Mouse (Mus musculus) liver, embryonic 16.5 days (tissue): ENCODE measurements around the gene Parp8. TPM values are rescaled to one million over a fixed set of nuclear protein-coding genes. Genes with fewer than 3 reads are reported as not detected.

Experiments
- ATAC-seq: fragments of 200-750 bp; cut with Nextera tagmentation; 2 replicates; pipeline ENCODE4 v1.8.0; 2017; ENCODE audit warnings: low read depth, mild to moderate bottlenecking, moderate number of reproducible peaks, moderate library complexity
- H3K27ac ChIP-seq: fragments of 300-500 bp; sonication (generic); 2 replicates; pipeline ENCODE4 v1.5.1; 2014; ENCODE audit warnings: mild to moderate bottlenecking, low read length
- H3K27me3 ChIP-seq: fragments of 300-500 bp; sonication (generic); 2 replicates; pipeline ENCODE4 v1.6.1; 2014; ENCODE audit warnings: low read depth, low read length, mixed read lengths; ENCODE audit not compliant: control insufficient read depth, insufficient read depth
- H3K36me3 ChIP-seq: fragments of 300-500 bp; sonication (generic); 2 replicates; pipeline ENCODE4 v1.6.1; 2014; ENCODE audit warnings: mild to moderate bottlenecking; ENCODE audit not compliant: control insufficient read depth, insufficient read depth
- H3K4me1 ChIP-seq: fragments of 300-500 bp; sonication (generic); 2 replicates; pipeline ENCODE4 v1.6.1; 2014; ENCODE audit warnings: low read depth, low read length, mixed read lengths; ENCODE audit not compliant: control insufficient read depth
- H3K4me2 ChIP-seq: fragments of 300-500 bp; sonication (generic); 2 replicates; pipeline ENCODE4 v1.6.1; 2014; ENCODE audit warnings: low read depth, low read length, mixed read lengths
- H3K4me3 ChIP-seq: fragments of 300-500 bp; sonication (generic); 2 replicates; pipeline ENCODE4 v1.5.1; 2014; ENCODE audit warnings: low read depth, mild to moderate bottlenecking, low read length
- H3K9ac ChIP-seq: fragments of 300-500 bp; sonication (generic); 2 replicates; pipeline ENCODE4 v1.6.1; 2014; ENCODE audit warnings: low read depth, low read length
- H3K9me3 ChIP-seq: fragments of 300-500 bp; sonication (generic); replicated peaks from 2 replicates; pipeline ENCODE4 v1.6.1; 2016; ENCODE audit warnings: low read length; ENCODE audit not compliant: control insufficient read depth
- WGBS: fragments of 180-500 bp; shearing (Covaris S2); extraction: QIAGEN DNeasy Blood & Tissue Kit; methylation state at CpG from one replicate; pipeline ENCODE4 v1.1.7; 2014; ENCODE audit not compliant: insufficient replicate concordance; 5-methylcytosine and 5-hydroxymethylcytosine counted together
- polyA plus RNA-seq: library from polyadenylated mRNA; unstranded; fragments of >200 nt; fragmentation: Nextera tagmentation; extraction: Ambion mirVana; gene quantifications from 2 replicates; pipeline ENCODE4 v1.2.1, GENCODE M21; 2015

Gene Parp8
- polyA plus RNA-seq, 1 experiment from 2014 or later = 2.6 TPM

DNA sequence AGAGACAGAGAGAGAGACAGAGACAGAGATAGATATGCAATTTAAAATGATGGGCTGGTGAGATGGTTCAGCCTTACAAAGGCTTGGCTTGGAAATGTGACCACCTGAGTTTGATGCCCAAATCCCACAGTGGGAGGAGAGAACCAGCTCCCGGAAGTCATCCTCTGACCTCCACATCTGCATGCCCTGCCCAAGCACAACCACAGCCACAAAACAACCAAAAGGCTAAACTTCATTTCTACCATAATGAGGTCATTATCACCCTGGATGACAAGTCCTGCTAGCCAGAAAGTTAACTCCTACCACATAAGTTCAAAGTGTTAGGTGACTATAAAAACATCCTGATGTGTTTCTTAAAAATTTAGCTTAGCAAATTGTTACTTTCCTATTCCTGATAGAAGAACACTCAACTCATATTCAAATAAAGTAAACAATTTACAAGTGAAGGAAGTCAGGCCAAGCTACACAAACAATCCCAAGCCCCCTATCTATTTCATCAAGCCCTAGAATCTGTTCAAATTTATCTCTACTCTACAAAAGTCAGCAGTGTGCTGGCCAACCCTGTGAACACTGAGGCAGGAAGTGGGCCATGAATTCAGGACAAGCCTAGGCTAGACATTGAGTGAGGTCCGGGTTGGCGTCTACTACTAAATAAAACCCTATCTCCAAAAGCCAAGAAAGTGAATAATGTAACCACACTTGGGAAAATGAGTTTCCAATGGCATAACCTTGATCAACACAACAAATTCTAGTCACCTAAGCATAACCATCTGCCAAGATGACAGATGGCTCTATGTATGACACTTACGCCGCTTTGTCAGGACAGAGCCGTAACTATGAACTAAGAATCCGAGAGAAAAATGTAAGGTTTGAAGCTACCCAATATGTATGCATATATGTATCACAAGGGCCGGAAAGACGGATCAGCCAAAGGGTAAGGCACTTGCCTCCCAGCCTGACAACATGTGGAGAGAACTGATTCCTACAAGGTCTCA is 17.0 kb downstream of the Parp8 start:
- no peak overlapping the region for H3K4me3 ChIP-seq
- no peak for ATAC-seq
- H3K4me2 ChIP-seq = no peak overlapping the region
- H3K36me3 ChIP-seq = no peaks in the 10 kb centered on the region
- no peaks in the 10 kb centered on the region for H3K4me1 ChIP-seq
- no peak overlapping the region for H3K9ac ChIP-seq
- WGBS = 72% methylated on average over 9 of the region's 9 CpGs
- no peak overlapping the region for H3K27ac ChIP-seq
- H3K9me3 ChIP-seq = no peaks in the 10 kb centered on the region
- no peaks in the 10 kb centered on the region for H3K27me3 ChIP-seq

DNA sequence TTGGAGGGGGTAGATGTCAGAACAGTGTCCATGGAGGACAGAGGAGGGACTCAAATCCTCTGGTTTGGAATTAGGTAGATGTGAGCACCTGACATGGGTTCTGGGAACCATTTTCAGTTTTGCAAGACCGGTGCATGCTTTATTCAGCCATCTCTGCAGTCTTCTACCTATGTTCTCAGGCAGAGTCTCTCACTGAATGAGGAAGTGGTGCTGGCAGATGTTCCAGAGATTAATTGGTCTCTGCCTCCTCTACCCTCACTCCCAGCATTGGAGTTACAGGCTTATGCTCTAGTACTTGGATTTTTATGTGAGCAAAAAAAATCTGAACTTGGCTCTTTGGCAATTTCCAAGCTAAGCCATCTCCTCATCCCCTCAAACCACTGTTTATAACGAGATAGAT is 17.8 kb downstream of the Parp8 start:
- Histone ChIP-seq H3K4me1 (no peaks in the 10 kb centered on the region), H3K27me3 (no peaks in the 10 kb centered on the region), H3K4me2 (no peak overlapping the region), H3K36me3 (no peaks in the 10 kb centered on the region), H3K9me3 (no peaks in the 10 kb centered on the region), H3K27ac (no peak overlapping the region), H3K9ac (no peak overlapping the region), H3K4me3 (no peak overlapping the region)
- ATAC-seq = no peak
- 50% methylated on average over 2 of the region's 2 CpGs for WGBS

DNA sequence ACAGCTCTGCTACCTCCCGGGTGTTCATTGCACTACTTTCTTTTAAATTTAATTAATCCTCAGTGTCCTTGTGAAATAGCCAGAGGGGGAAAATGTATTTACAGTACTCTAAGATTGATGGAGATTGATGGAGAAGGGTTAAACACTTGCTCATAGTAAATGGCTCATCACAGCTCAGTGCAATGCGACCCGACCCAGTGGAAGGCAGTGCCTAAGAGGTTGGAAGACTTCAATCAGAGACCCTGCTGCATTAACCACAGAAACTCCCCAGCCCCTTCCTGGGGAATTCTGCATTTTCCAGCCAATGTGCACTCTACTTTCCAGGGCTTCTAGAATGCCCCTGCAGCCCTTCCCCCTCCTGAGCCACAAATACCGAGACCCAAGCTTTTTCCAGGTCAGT is 18.7 kb downstream of the Parp8 start:
- H3K4me3 ChIP-seq = no peak overlapping the region
- no peak overlapping the region for H3K4me2 ChIP-seq
- H3K9ac ChIP-seq = no peak overlapping the region
- H3K27me3 ChIP-seq = no peaks in the 10 kb centered on the region
- no peaks in the 10 kb centered on the region for H3K9me3 ChIP-seq
- H3K4me1 ChIP-seq = no peaks in the 10 kb centered on the region
- H3K36me3 ChIP-seq = no peaks in the 10 kb centered on the region
- 54% methylated on average over 4 of the region's 4 CpGs for WGBS
- no peak for ATAC-seq
- H3K27ac ChIP-seq = no peak overlapping the region

- Histone ChIP-seq H3K36me3 (no peaks in the 10 kb centered on the region), H3K4me3 (no peak overlapping the region), H3K4me1 (no peaks in the 10 kb centered on the region), H3K4me2 (no peak overlapping the region), H3K9me3 (no peaks in the 10 kb centered on the region), H3K27me3 (no peaks in the 10 kb centered on the region), H3K9ac (no peak overlapping the region), H3K27ac (no peak overlapping the region)
- 42% methylated on average over 3 of the region's 3 CpGs for WGBS
- ATAC-seq = no peak
Measured at GRCm38 (mm10) chr13:117000493-117000892, 24.8 kb downstream of the Parp8 start.

DNA sequence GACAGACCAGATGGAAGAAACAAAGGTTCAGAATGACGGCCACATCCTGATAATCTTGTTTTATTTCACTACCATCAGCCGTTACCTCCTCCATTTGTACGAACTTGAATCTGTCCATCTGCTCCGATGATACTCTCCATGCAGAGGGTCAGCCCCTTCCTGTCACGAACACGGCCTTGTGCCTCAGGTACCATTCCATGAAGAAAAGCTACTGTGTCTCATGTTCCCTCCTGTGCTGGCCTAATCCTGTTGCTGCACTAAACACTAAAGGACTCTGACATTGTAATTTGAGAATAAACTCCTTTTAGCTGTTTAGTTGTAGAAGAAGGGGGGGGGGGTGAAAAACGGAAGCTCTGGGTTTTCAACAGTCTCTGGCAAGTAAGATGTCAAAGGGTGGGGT is 33.8 kb downstream of the Parp8 start:
- H3K36me3 ChIP-seq = no peaks in the 10 kb centered on the region
- no peak overlapping the region for H3K27ac ChIP-seq
- no peak overlapping the region for H3K4me3 ChIP-seq
- no peaks in the 10 kb centered on the region for H3K27me3 ChIP-seq
- H3K9ac ChIP-seq = no peak overlapping the region
- WGBS = 65% methylated on average over 7 of the region's 7 CpGs
- H3K4me1 ChIP-seq = no peaks in the 10 kb centered on the region
- no peak overlapping the region for H3K4me2 ChIP-seq
- H3K9me3 ChIP-seq = no peaks in the 10 kb centered on the region
- no peak for ATAC-seq

GRCm38 (mm10) chr13:116990327-116990726 is 35.0 kb downstream of the Parp8 start:
- Histone ChIP-seq H3K9me3 (no peaks in the 10 kb centered on the region), H3K4me3 (no peak overlapping the region), H3K9ac (no peak overlapping the region), H3K27me3 (no peaks in the 10 kb centered on the region), H3K4me1 (no peaks in the 10 kb centered on the region), H3K27ac (no peak overlapping the region), H3K36me3 (no peaks in the 10 kb centered on the region), H3K4me2 (no peak overlapping the region)
- WGBS = 63% methylated on average over 4 of the region's 4 CpGs
- no peak for ATAC-seq

GRCm38 (mm10) chr13:116988706-116989105 is 36.6 kb downstream of the Parp8 start:
- 41% methylated on average over 2 of the region's 2 CpGs for WGBS
- no peak for ATAC-seq

DNA sequence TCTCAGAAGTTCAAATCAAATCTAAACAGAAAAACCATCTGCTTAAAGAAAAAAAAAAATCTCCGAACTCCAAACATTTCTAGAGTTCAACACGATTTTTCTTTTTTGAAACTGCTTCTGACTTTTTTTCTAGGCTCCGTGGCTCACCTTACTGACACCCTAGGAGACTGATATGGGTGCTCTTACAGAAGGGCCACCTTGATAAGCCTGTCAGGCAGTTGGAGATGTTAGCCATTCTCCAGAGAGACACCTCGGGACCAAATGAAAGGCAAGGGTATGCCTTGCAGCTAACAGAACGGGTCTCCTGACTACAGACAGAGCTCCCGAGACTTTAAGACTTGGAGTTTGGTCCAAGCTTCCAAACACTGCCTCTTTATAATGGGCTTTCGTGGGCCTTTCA is 37.1 kb downstream of the Parp8 start:
- Histone ChIP-seq H3K27me3 (no peaks in the 10 kb centered on the region), H3K9ac (no peak overlapping the region), H3K36me3 (no peaks in the 10 kb centered on the region), H3K4me1 (no peaks in the 10 kb centered on the region), H3K9me3 (no peaks in the 10 kb centered on the region), H3K4me3 (no peak overlapping the region), H3K27ac (no peak overlapping the region), H3K4me2 (no peak overlapping the region)
- 33% methylated on average over 7 of the region's 7 CpGs for WGBS
- ATAC-seq = no peak

More at GRCm38 (mm10) chr13:116988706-116989105, 36.6 kb downstream of the Parp8 start:
- Histone ChIP-seq H3K9me3 (no peaks in the 10 kb centered on the region), H3K9ac (no peak overlapping the region), H3K36me3 (no peaks in the 10 kb centered on the region), H3K27me3 (no peaks in the 10 kb centered on the region), H3K4me3 (no peak overlapping the region), H3K27ac (no peak overlapping the region), H3K4me2 (no peak overlapping the region), H3K4me1 (no peaks in the 10 kb centered on the region)

GRCm38 (mm10) chr13:116987284-116987683 is 38.1 kb downstream of the Parp8 start:
- Histone ChIP-seq H3K9me3 (no peaks in the 10 kb centered on the region), H3K4me2 (no peak overlapping the region), H3K36me3 (no peaks in the 10 kb centered on the region), H3K4me1 (no peaks in the 10 kb centered on the region), H3K4me3 (no peak overlapping the region), H3K27ac (no peak overlapping the region), H3K9ac (no peak overlapping the region), H3K27me3 (no peaks in the 10 kb centered on the region)
- 49% methylated on average over 3 of the region's 3 CpGs for WGBS
- ATAC-seq = no peak
